Mouse (Mus musculus): ENCODE measurements at regions not wholly inside any gene's neighbourhood (a gene's known extent, or its start where the extent isn't known, plus 50 kb on each side); places are given as distances from the start of the nearest gene placed in this dataset.

DNA sequence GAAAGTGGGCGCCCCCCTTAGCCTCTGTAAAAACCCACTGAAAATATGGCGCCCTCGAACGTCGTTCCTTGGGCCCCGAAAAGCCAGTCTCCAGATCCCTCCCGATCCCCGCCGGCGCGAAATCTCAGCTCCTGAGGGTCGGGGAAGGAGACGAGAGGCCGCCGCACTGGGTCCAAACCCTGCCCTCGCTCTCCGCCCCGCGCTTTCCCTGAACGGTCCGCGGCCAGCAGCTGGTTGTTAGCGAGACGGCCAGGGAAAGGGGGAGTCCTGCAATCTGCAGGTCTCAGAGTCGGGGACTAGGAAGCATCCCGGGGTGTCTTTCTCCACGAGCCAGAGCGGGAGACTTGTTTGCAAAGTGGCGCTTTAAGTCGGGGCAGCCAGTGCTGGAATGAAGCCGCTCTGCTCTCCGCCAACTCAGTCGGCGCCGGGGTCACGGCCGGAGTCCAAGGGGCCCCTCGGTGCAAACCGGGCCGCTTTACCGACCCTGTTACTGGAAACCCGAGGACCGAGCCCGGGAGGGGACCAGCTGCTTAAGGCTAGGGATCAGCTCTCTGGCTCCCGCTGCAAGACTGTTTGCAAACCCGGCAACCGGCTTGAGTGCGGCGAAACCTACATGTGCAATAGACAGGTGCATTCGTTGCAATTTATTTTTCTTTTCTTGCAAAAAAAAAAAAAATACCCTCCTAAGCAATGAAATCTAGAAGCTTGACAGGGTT is 73.7 kb upstream of the Tln2 start:
- H3K9ac ChIP-seq (replicated peaks), result peak overlapping the region; percentile 62
- H3K4me3 ChIP-seq (ENCODE audit: low read depth, low read length), result peak overlapping the region; percentile 70
- DNase-seq (peak; percentile 38), ATAC-seq (no peak)
- peak overlapping the region; percentile 92 for H3K4me2 ChIP-seq (ENCODE audit: low read depth, low read length)
- TF ChIP-seq CTCF (IDR thresholded peaks at IDR 0.05; ENCODE audit: low read depth), result no peak
- no peak for TF ChIP-seq EP300 (IDR thresholded peaks at IDR 0.05; ENCODE audit: low read depth)
- H3K4me1 ChIP-seq (ENCODE audit: insufficient read depth), result no peaks in the 10 kb centered on the region
- no peaks in the 10 kb centered on the region for H3K9me3 ChIP-seq (ENCODE audit: low read length)
- no peaks in the 10 kb centered on the region for H3K36me3 ChIP-seq (replicated peaks; ENCODE audit: insufficient read depth, low read length)
- WGBS (ENCODE audit: insufficient replicate concordance), result under 1% methylated on average over 50 of the region's 50 CpGs
- H3K27me3 ChIP-seq (ENCODE audit: insufficient read depth, low read length), result peaks cover 26% of the 10 kb centered on the region
- H3K27ac ChIP-seq (ENCODE audit: low read depth), result no peak overlapping the region

DNA sequence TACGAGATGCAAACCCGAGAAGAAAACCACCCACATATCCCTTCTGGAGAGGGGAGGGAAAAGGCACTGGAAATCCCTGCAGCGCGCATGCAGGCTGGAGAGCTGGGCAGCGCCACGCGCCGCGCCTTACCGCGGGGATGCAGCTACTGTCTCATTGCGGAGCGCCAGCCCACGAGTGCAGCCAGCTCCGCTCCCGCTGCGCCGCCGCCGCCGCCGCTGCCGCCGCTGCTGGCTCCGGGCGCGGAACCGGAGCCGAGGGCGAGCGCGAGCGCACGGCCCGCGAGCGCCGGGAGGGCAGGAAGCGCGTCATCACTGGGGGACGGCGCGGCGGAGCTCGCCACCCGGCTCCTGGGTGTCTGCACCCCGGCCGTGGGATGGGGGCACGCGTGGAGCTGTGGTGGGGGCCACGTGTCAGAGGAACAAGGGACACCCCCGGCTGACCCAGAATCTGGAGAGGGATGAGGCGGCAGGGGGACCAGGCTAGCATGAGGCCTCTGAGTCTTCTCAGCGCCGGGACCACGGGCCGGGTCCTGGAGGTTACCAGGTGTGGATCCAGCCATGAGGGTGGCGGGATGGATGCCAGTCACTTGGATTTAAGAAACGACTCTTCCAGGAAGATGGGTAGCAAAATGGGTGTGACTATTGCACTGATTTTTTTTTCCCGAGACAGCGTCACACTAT is 74.4 kb upstream of the Tln2 start:
- no peaks in the 10 kb centered on the region for H3K9me3 ChIP-seq (ENCODE audit: low read length)
- DNase-seq, result peak; percentile 66
- WGBS (ENCODE audit: insufficient replicate concordance), result under 1% methylated on average over 51 of the region's 61 CpGs

DNA sequence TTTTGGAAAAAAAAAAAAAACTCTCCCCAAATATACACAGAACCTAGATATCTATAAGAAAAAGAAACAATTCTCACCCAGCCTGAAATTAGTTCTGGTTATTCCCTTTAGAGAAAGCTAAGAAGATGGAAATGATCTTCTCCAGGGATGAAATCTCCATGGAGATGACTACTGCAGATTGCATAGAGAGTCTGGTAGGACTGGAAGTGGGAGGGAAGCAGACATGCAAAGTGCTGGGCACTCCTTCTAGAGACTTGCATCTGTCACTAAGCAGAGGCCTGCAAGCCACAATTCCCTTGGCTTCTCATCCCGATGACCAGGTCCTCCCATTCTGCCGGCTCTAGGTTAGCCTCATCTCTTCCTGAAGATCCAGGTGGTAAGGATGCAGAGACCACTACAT is 87.3 kb upstream of the Tln2 start:
- no peaks in the 10 kb centered on the region for H3K36me3 ChIP-seq (replicated peaks; ENCODE audit: insufficient read depth, low read length)
- H3K27me3 ChIP-seq (ENCODE audit: insufficient read depth, low read length), result no peaks in the 10 kb centered on the region
- H3K9me3 ChIP-seq (ENCODE audit: low read length), result no peaks in the 10 kb centered on the region
- TF ChIP-seq EP300 (IDR thresholded peaks at IDR 0.05; ENCODE audit: low read depth) (no peak), CTCF (IDR thresholded peaks at IDR 0.05; ENCODE audit: low read depth) (no peak)
- WGBS (ENCODE audit: insufficient replicate concordance), result 86% methylated on average over 2 of the region's 2 CpGs
- H3K4me1 ChIP-seq (ENCODE audit: insufficient read depth), result no peaks in the 10 kb centered on the region
- no peak overlapping the region for H3K4me2 ChIP-seq (ENCODE audit: low read depth, low read length)
- no peak overlapping the region for H3K27ac ChIP-seq (ENCODE audit: low read depth)
- H3K4me3 ChIP-seq (ENCODE audit: low read depth, low read length), result no peak overlapping the region
- ATAC-seq, result no peak
- no peak for DNase-seq
- no peak overlapping the region for H3K9ac ChIP-seq (replicated peaks)

More for the DNA sequence above, 74.4 kb upstream of the Tln2 start:
- H3K27ac ChIP-seq (ENCODE audit: low read depth), result no peak overlapping the region
- no peaks in the 10 kb centered on the region for H3K4me1 ChIP-seq (ENCODE audit: insufficient read depth)
- H3K4me3 ChIP-seq (ENCODE audit: low read depth, low read length), result peak overlapping the region; percentile 70
- no peaks in the 10 kb centered on the region for H3K36me3 ChIP-seq (replicated peaks; ENCODE audit: insufficient read depth, low read length)
- H3K9ac ChIP-seq (replicated peaks), result peak overlapping the region; percentile 62
- H3K4me2 ChIP-seq (ENCODE audit: low read depth, low read length), result peak overlapping the region; percentile 92
- no peak for TF ChIP-seq EP300 (IDR thresholded peaks at IDR 0.05; ENCODE audit: low read depth)
- no peak for TF ChIP-seq CTCF (IDR thresholded peaks at IDR 0.05; ENCODE audit: low read depth)
- H3K27me3 ChIP-seq (ENCODE audit: insufficient read depth, low read length), result peaks cover 26% of the 10 kb centered on the region
- peak; percentile 80 for ATAC-seq

DNA sequence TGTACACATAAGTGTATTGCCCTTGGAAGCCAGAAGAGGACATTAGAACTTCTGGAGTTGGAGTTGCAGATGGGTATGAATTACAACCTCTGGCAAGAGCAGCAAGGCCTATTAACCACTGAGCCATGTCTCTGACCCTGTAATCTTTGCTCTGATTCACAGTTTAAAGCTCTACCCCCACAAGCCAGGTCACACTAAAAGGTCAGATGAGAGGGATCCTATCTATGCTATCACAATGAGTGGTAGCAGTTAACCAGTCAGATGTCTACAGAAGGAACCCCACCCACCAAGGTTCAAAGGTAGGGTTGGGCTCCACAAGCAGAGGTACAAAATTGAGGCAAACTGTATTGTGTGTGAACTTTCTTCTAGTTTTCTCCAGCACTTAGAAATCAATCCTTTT is 94.5 kb upstream of the C2cd4b start:
- Histone ChIP-seq H3K36me3 (replicated peaks; ENCODE audit: insufficient read depth, low read length) (no peaks in the 10 kb centered on the region), H3K9ac (replicated peaks) (no peak overlapping the region), H3K4me3 (ENCODE audit: low read depth, low read length) (no peak overlapping the region), H3K27me3 (ENCODE audit: insufficient read depth, low read length) (no peaks in the 10 kb centered on the region), H3K4me2 (ENCODE audit: low read depth, low read length) (no peak overlapping the region), H3K9me3 (ENCODE audit: low read length) (no peaks in the 10 kb centered on the region), H3K4me1 (ENCODE audit: insufficient read depth) (no peaks in the 10 kb centered on the region), H3K27ac (ENCODE audit: low read depth) (no peak overlapping the region)
- DNase-seq (no peak), ATAC-seq (peak; percentile 99)
- TF ChIP-seq CTCF (IDR thresholded peaks at IDR 0.05; ENCODE audit: low read depth) (no peak), EP300 (IDR thresholded peaks at IDR 0.05; ENCODE audit: low read depth) (peak; percentile 69)

GRCm38 (mm10) chr9:67670261-67671020 is 88.8 kb upstream of the C2cd4b start:
- no peak for TF ChIP-seq EP300 (IDR thresholded peaks at IDR 0.05; ENCODE audit: low read depth)
- no peak for TF ChIP-seq CTCF (IDR thresholded peaks at IDR 0.05; ENCODE audit: low read depth)
- Histone ChIP-seq H3K9me3 (ENCODE audit: low read length) (no peaks in the 10 kb centered on the region), H3K4me1 (ENCODE audit: insufficient read depth) (no peaks in the 10 kb centered on the region), H3K27ac (ENCODE audit: low read depth) (no peak overlapping the region), H3K4me3 (ENCODE audit: low read depth, low read length) (no peak overlapping the region), H3K9ac (replicated peaks) (no peak overlapping the region), H3K27me3 (ENCODE audit: insufficient read depth, low read length) (no peaks in the 10 kb centered on the region), H3K36me3 (replicated peaks; ENCODE audit: insufficient read depth, low read length) (no peaks in the 10 kb centered on the region), H3K4me2 (ENCODE audit: low read depth, low read length) (no peak overlapping the region)
- ATAC-seq, result no peak
- DNase-seq, result no peak
- 72% methylated on average over 12 of the region's 12 CpGs for WGBS (ENCODE audit: insufficient replicate concordance)

- Histone ChIP-seq H3K4me1 (ENCODE audit: insufficient read depth) (no peaks in the 10 kb centered on the region), H3K4me2 (ENCODE audit: low read depth, low read length) (no peak overlapping the region), H3K27ac (ENCODE audit: low read depth) (no peak overlapping the region), H3K9me3 (ENCODE audit: low read length) (no peaks in the 10 kb centered on the region), H3K9ac (replicated peaks) (no peak overlapping the region), H3K27me3 (ENCODE audit: insufficient read depth, low read length) (no peaks in the 10 kb centered on the region), H3K4me3 (ENCODE audit: low read depth, low read length) (no peak overlapping the region), H3K36me3 (replicated peaks; ENCODE audit: insufficient read depth, low read length) (no peaks in the 10 kb centered on the region)
- TF ChIP-seq EP300 (IDR thresholded peaks at IDR 0.05; ENCODE audit: low read depth) (no peak), CTCF (IDR thresholded peaks at IDR 0.05; ENCODE audit: low read depth) (no peak)
- WGBS (ENCODE audit: insufficient replicate concordance), result 59% methylated on average over 1 of the region's 1 CpGs
- no peak for ATAC-seq
- no peak for DNase-seq
Observed at GRCm38 (mm10) chr9:67676906-67677305, 82.3 kb upstream of the C2cd4b start.

All from liver, postnatal 0 days (tissue).